Mouse (Mus musculus): ENCODE results near the gene Gfi1. TPM values are rescaled to one million over a fixed set of nuclear protein-coding genes. Genes with fewer than 3 reads are reported as not detected.

Gfi1 gene
- total RNA-seq (2023) = 10 to 100 TPM; 17.1 to 26.3 TPM

GRCm38 (mm10) chr5:107725435-107726261 lies at the start of gene Gfi1:
TSS of gene Gfi1 (minus strand) at chr5:107726036.

Other genes with a start within 250 kb of the Gfi1 start
- gene Gm42669, start 218.4 kb downstream of the Gfi1 start, total RNA-seq (2023) = under 1 TPM in 1 of 2 experiments, not detected in 1; 0.21 TPM
- under 1 TPM; 0.32 to 0.62 TPM for gene 1700028K03Rik, start 191.3 kb downstream of the Gfi1 start, total RNA-seq (2023)
- gene Rpap2, start 128.7 kb downstream of the Gfi1 start, total RNA-seq (2023) = 10 to 100 TPM; 23.8 to 32.8 TPM
- gene Glmn, start 128.1 kb downstream of the Gfi1 start, total RNA-seq (2023) = 10 to 100 TPM; 14.7 to 18.1 TPM
- gene Ube2d2b, start 104.1 kb upstream of the Gfi1 start, total RNA-seq (2023) = not detected
- 10 to 100 TPM; 19.6 to 20.7 TPM for gene Evi5, start 149.1 kb upstream of the Gfi1 start, total RNA-seq (2023)
- 100 to 1,000 TPM; 125 to 141 TPM for gene Rpl5, start 174.5 kb upstream of the Gfi1 start, total RNA-seq (2023)

Data from B cell, adult 67 days (primary cell).